Mouse (Mus musculus): ENCODE measurements at regions not wholly inside any gene's neighbourhood (a gene's known extent, or its start where the extent isn't known, plus 50 kb on each side); places are given as distances from the start of the nearest gene placed in this dataset.

DNA sequence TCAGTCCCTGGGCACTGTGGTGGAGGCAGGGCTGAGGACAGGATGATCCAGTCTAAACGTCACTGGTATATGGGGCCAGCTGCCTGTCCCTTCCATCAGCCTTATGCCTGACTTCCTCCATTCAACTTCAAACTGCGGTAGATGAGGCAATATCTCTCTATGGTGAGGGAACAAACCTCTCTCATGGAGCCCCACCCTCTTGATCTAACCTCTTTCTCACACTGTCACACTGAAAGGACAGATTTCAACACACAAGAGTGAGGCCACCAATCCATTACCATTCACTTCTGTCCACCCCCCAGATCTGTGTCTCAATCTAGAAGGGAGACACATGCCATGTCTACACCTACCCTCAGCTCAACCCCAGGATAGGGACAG lies 92.5 kb upstream of the Smad3 start:
- DNase-seq (ENCODE audit: low read depth, low spot score): no peak

- peak; percentile 40 for DNase-seq (ENCODE audit: low read depth, low spot score)
Observed at GRCm38 (mm10) chr9:63849564-63850315, 91.9 kb upstream of the Smad3 start.

DNA sequence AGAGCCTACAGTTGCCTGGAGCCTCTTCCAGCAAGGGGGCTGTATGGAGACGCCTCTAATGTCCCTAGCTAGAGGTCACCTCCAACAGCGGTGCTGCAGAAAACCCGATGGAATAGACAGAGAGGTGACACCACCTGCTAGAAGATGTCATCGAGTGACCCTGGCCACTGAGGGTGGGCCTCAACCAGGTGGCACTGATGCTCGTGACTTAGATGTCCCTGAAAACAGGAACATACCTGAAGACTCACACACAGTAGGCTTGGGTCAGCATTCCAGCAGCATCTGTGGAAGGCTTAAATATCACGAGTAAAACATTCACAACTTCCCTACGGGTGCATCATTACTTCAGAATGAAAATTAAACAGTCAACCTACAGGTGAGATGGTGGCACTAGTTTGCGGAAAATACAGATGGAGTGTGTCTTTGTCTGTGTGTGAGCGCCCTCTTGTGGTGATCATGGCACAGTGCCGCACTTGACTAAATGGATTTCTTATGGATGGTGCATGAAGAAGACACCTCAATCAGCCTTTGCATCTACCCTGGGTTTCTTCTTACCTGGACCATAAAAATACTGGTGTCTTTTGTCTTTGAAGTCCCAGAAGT lies 86.2 kb upstream of the Smad3 start:
- DNase-seq (ENCODE audit: low read depth, low spot score): peak; percentile 73

- DNase-seq (ENCODE audit: low read depth, low spot score): no peak
Observed at GRCm38 (mm10) chr9:63843431-63843830, 85.6 kb upstream of the Smad3 start.

DNA sequence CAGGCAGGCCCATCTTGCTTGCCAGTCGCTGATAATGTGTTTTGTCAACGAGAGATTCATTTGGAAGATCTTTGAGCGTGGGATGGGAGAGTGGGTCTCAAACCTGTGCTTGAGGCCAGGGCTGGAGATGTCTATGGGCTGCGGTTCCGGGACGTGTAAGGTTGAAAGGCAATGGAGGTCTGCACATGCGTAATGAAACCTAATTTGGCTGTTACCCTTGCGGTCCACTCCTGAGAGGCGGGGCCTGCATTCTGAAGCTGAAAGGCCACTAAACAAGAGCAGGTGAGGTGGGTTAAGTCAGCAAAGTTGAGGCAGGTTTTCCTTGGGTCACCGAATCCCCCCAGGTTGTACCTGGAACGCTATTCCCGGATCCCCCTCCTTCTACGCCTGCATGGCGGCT lies 83.3 kb upstream of the Smad3 start:
- DNase-seq (ENCODE audit: low read depth, low spot score): no peak

DNA sequence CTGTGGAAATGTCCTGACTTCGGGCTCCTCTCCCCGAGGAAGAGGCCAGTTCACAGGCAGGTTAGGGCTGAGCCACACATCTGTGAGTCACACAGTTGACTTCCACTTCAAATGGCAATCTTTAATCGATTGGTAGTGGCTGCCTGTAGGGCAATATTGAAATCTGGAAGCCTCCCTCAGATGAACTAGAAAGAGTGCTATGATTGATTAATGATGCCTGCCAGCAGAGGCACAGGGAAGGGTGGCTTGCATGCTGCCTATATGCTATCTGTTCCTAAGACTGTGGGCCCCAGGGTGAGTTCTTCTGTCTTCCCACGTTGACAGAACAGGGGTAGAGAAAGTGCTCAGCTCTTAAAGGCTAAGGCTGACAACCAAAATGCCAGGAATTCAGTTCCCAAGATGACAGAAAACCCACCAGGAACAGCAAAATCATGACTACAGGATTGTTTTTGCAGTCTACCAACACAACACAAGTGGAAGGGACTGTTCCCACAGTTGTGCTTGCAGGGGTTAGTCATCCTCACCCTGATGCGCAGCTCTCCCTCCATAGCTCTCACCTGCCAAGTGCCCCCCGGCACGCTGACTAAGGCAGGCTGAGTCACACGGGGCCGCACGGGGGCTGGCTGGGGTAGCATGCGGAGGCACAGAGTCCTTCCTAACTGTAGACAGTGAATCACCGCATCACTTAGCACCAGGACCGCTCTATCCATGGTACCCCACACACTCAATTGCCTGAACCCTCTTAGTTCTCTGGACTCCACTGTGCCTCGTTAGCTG lies 81.4 kb upstream of the Smad3 start:
- no peak for DNase-seq (ENCODE audit: low read depth, low spot score)

GRCm38 (mm10) chr9:63837552-63837951 lies 79.8 kb upstream of the Smad3 start:
- no peak for DNase-seq (ENCODE audit: low read depth, low spot score)

- no peak for DNase-seq (ENCODE audit: low read depth, low spot score)
Observed at GRCm38 (mm10) chr9:63836565-63837284, 78.9 kb upstream of the Smad3 start.

- peak; percentile 8 for DNase-seq (ENCODE audit: low read depth, low spot score)
Observed at GRCm38 (mm10) chr9:63836036-63836435, 78.2 kb upstream of the Smad3 start.

- DNase-seq (ENCODE audit: low read depth, low spot score): no peak
Observed at GRCm38 (mm10) chr9:63834416-63834815, 76.6 kb upstream of the Smad3 start.

- DNase-seq (ENCODE audit: low read depth, low spot score): no peak
Observed at GRCm38 (mm10) chr9:63818163-63818562, 60.4 kb upstream of the Smad3 start.

DNA sequence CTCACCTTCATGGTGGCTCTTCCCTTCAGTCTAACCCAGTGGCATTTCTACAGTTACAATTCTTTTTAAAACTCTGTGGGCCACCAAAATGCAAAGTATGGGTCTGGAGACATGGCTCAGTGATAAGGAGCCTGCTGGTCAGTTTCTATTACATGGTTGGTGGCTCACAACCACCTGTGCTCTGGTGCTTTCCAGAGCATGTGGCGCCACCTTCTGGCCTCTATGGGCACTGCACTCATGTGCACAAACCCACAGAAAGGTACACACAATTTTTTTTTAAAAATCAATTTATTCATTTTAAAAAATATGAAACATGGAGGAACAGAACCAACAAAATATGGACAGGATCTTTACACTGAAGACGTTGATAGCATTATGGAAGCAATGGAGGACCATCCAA lies 58.7 kb upstream of the Smad3 start:
- DNase-seq (ENCODE audit: low read depth, low spot score): peak; percentile 66

DNA sequence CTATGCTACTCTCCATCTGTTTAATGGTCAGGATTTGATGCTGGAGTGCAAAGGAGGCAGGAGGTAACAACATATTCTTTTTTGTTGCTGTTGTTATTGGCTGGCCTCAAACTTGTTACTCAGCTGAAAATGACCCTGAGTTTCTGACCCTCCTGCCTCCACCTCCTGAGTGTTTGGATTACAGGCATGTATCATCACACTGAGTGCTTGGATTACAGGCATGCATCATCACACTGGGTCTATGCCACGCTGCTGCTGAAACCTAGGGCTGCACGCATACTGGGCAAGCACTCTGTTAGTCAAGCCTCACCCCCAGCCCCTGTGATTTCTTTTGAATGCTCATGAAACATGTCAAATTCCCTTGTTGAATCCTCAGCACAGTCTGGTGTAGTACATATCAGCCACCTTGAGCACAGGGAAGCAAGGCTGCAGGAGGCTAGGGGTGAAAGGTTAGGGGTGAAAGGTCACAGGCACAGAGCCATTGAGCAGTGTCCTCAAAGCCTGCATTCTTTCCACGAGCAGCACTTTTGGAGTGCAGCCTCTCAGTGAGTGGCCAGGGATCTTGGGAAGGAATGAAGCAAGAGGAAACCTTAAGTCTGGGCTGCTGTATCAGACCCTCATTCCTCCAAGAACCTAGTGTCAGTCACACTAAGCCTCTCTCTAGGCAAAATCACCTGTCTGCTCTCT lies 52.2 kb upstream of the Smad3 start:
- DNase-seq (ENCODE audit: low read depth, low spot score): no peak
